Mouse (Mus musculus) lung, embryonic 14.5 days (tissue): ENCODE data around the gene Mgam. TPM values are rescaled to one million over a fixed set of nuclear protein-coding genes. Genes with fewer than 3 reads are reported as not detected.

ENCODE experiments used
- ATAC-seq: fragments of 200-750 bp; cut with Nextera tagmentation; 2 replicates; pipeline ENCODE4 v1.8.0; 2017; ENCODE audit warnings: mild to moderate bottlenecking, moderate TSS enrichment, moderate library complexity; ENCODE audit not compliant: insufficient read depth
- DNase-seq: peaks from one replicate; pipeline ENCODE4 v3.0.0-alpha.2; 2015
- H3K27ac ChIP-seq: fragments of 300-500 bp; sonication (generic); 2 replicates; pipeline ENCODE4 v1.5.1; 2014; ENCODE audit warnings: low read depth, mild to moderate bottlenecking, moderate library complexity
- H3K27me3 ChIP-seq: fragments of 300-500 bp; sonication (generic); 2 replicates; pipeline ENCODE4 v1.6.1; 2014; ENCODE audit warnings: low read length, control low read depth; ENCODE audit not compliant: insufficient read depth
- H3K36me3 ChIP-seq: fragments of 300-500 bp; sonication (generic); 2 replicates; pipeline ENCODE4 v1.6.1; 2014; ENCODE audit warnings: control low read depth; ENCODE audit not compliant: insufficient read depth
- H3K4me1 ChIP-seq: fragments of 300-500 bp; sonication (generic); 2 replicates; pipeline ENCODE4 v1.6.1; 2014; ENCODE audit warnings: antibody characterized with exemption, control low read depth; ENCODE audit not compliant: insufficient read depth
- H3K4me2 ChIP-seq: fragments of 300-500 bp; sonication (generic); 2 replicates; pipeline ENCODE4 v1.6.1; 2014; ENCODE audit warnings: mild to moderate bottlenecking
- H3K4me3 ChIP-seq: fragments of 300-500 bp; sonication (generic); 2 replicates; pipeline ENCODE4 v1.5.1; 2014; ENCODE audit warnings: low read depth, low read length
- H3K9ac ChIP-seq: fragments of 300-500 bp; sonication (generic); 2 replicates; pipeline ENCODE4 v1.6.1; 2014
- H3K9me3 ChIP-seq: fragments of 300-500 bp; sonication (generic); 2 replicates; pipeline ENCODE4 v1.6.1; 2016; ENCODE audit warnings: low read depth, low read length, control low read depth
- CTCF ChIP-seq: IDR thresholded peaks from 2 replicates; pipeline ENCODE4 v1.5.1; 2016; ENCODE audit warnings: antibody characterized with exemption, low read depth
- WGBS: fragments of 180-500 bp; shearing (Covaris S2); extraction: QIAGEN DNeasy Blood & Tissue Kit; methylation state at CpG from one replicate; pipeline ENCODE4 v1.1.7; 2014; 5-methylcytosine and 5-hydroxymethylcytosine counted together
- polyA plus RNA-seq: library from polyadenylated mRNA; unstranded; fragments of >200 nt; fragmentation: Nextera tagmentation; extraction: Ambion mirVana; gene quantifications from 2 replicates; pipeline ENCODE4 v1.2.1, GENCODE M21; 2014

The Mgam gene
- polyA plus RNA-seq, 1 experiment from 2014 or later, result 0.38 TPM

- no peak for ATAC-seq
- no peaks in the 10 kb centered on the region for H3K27me3 ChIP-seq
- peak; percentile 19 for DNase-seq
- 64% methylated on average over 8 of the region's 8 CpGs for WGBS
- H3K4me2 ChIP-seq, result no peak overlapping the region
- no peak overlapping the region for H3K4me3 ChIP-seq
- no peaks in the 10 kb centered on the region for H3K4me1 ChIP-seq
- TF ChIP-seq CTCF, result no peak
- H3K27ac ChIP-seq, result no peak overlapping the region
- H3K36me3 ChIP-seq, result no peaks in the 10 kb centered on the region
- no peaks in the 10 kb centered on the region for H3K9me3 ChIP-seq
- no peak overlapping the region for H3K9ac ChIP-seq
Measured at GRCm38 (mm10) chr6:40610244-40610643, 18.4 kb upstream of the Mgam start.

- Histone ChIP-seq H3K27ac (no peak within 1 kb of the TSS), H3K4me2 (no peak within 1 kb of the TSS), H3K27me3 (no peaks in the 10 kb centered on the region), H3K4me3 (no peak within 1 kb of the TSS), H3K9ac (no peak within 1 kb of the TSS), H3K9me3 (no peaks in the 10 kb centered on the region), H3K36me3 (no peaks in the 10 kb centered on the region), H3K4me1 (no peaks in the 10 kb centered on the region)
- no peak for DNase-seq
- no peak for TF ChIP-seq CTCF
- no peak for ATAC-seq
- 84% methylated on average over 4 of the region's 4 CpGs for WGBS
Measured at GRCm38 (mm10) chr6:40613260-40613852, 15.3 kb upstream of the Mgam start, which contains the start of gene Tas2r138. Tas2r138 (minus strand) TSS chr6:40613310.

- no peaks in the 10 kb centered on the region for H3K27me3 ChIP-seq
Measured at GRCm38 (mm10) chr6:40617965-40618364, 10.7 kb upstream of the Mgam start.

GRCm38 (mm10) chr6:40626111-40626510 lies 2.5 kb upstream of the Mgam start:
- Histone ChIP-seq H3K4me3 (no peak overlapping the region), H3K36me3 (no peaks in the 10 kb centered on the region), H3K4me2 (no peak overlapping the region), H3K27me3 (no peaks in the 10 kb centered on the region), H3K4me1 (no peaks in the 10 kb centered on the region), H3K27ac (no peak overlapping the region), H3K9ac (no peak overlapping the region), H3K9me3 (no peaks in the 10 kb centered on the region)
- 60% methylated on average over 1 of the region's 1 CpGs for WGBS
- TF ChIP-seq CTCF, result no peak
- ATAC-seq, result no peak
- DNase-seq, result no peak

More at GRCm38 (mm10) chr6:40617965-40618364, 10.7 kb upstream of the Mgam start:
- ATAC-seq (no peak), DNase-seq (peak; percentile 90)
- H3K27ac ChIP-seq, result no peak overlapping the region
- H3K4me1 ChIP-seq, result no peaks in the 10 kb centered on the region
- no peak overlapping the region for H3K9ac ChIP-seq
- no peaks in the 10 kb centered on the region for H3K9me3 ChIP-seq
- TF ChIP-seq CTCF, result peak; percentile 78
- H3K4me3 ChIP-seq, result no peak overlapping the region
- H3K36me3 ChIP-seq, result no peaks in the 10 kb centered on the region
- no peak overlapping the region for H3K4me2 ChIP-seq
- WGBS, result 7% methylated on average over 2 of the region's 2 CpGs

GRCm38 (mm10) chr6:40634640-40635071 lies 6.0 kb downstream of the Mgam start:
- DNase-seq (no peak), ATAC-seq (no peak)
- TF ChIP-seq CTCF, result no peak
- Histone ChIP-seq H3K9me3 (no peaks in the 10 kb centered on the region), H3K4me3 (no peak overlapping the region), H3K27ac (no peak overlapping the region), H3K36me3 (no peaks in the 10 kb centered on the region), H3K4me1 (no peaks in the 10 kb centered on the region), H3K27me3 (no peaks in the 10 kb centered on the region), H3K9ac (no peak overlapping the region), H3K4me2 (no peak overlapping the region)
- 77% methylated on average over 1 of the region's 1 CpGs for WGBS

- H3K36me3 ChIP-seq, result no peaks in the 10 kb centered on the region
- no peak for ATAC-seq
- H3K9ac ChIP-seq, result no peak overlapping the region
- no peak overlapping the region for H3K4me2 ChIP-seq
- no peaks in the 10 kb centered on the region for H3K27me3 ChIP-seq
- no peak for DNase-seq
- H3K27ac ChIP-seq, result no peak overlapping the region
- no peaks in the 10 kb centered on the region for H3K4me1 ChIP-seq
- WGBS, result 82% methylated on average over 6 of the region's 6 CpGs
- no peak overlapping the region for H3K4me3 ChIP-seq
- TF ChIP-seq CTCF, result no peak
- no peaks in the 10 kb centered on the region for H3K9me3 ChIP-seq
Measured at GRCm38 (mm10) chr6:40635559-40635958, 6.9 kb downstream of the Mgam start.

GRCm38 (mm10) chr6:40637755-40638154 lies 9.1 kb downstream of the Mgam start:
- ATAC-seq (no peak), DNase-seq (no peak)
- H3K4me1 ChIP-seq, result no peaks in the 10 kb centered on the region
- WGBS, result 89% methylated on average over 5 of the region's 5 CpGs
- H3K9ac ChIP-seq, result no peak overlapping the region
- no peaks in the 10 kb centered on the region for H3K27me3 ChIP-seq
- no peak overlapping the region for H3K4me2 ChIP-seq
- H3K36me3 ChIP-seq, result no peaks in the 10 kb centered on the region
- H3K27ac ChIP-seq, result no peak overlapping the region
- no peak for TF ChIP-seq CTCF
- H3K4me3 ChIP-seq, result no peak overlapping the region
- no peaks in the 10 kb centered on the region for H3K9me3 ChIP-seq
